7 mouse cellular contexts compared by ENCODE assay signal in genomic region chr1:40380111-40380510, GRCm38 (mm10). TPM values are rescaled to one million over a fixed set of nuclear protein-coding genes. Genes with fewer than 3 reads are reported as not detected.
A peak's percentile ranks its signal among the peaks of the same experiment; 100 is the strongest.
DNase-seq lines count a peak whose midpoint lies in the region; ATAC-seq and TF ChIP-seq lines count a peak whose summit lies in the region.

No protein-coding gene starts in this region.

- TF ChIP-seq EP300 in lung, postnatal 0 days (IDR thresholded peaks at IDR 0.05) = no peak

- no peaks in the 10 kb centered on the region for H3K9me3 ChIP-seq in neural tube, embryonic 15.5 days (replicated peaks)
- H3K9me3 ChIP-seq in embryonic facial prominence, embryonic 11.5 days (replicated peaks; ENCODE audit: control insufficient read depth, low read length) = no peaks in the 10 kb centered on the region
- H3K9me3 ChIP-seq in lung, postnatal 0 days (ENCODE audit: low read length) = no peaks in the 10 kb centered on the region

- no peak overlapping the region for H3K27ac ChIP-seq in neural tube, embryonic 15.5 days (replicated peaks)
- H3K27ac ChIP-seq in embryonic facial prominence, embryonic 11.5 days (replicated peaks; ENCODE audit: low read depth, low read length) = no peak overlapping the region
- H3K27ac ChIP-seq in lung, postnatal 0 days (ENCODE audit: low read length) = no peak overlapping the region
- H3K27ac ChIP-seq in spleen, adult 2 months (ENCODE audit: insufficient read depth, low read length) = no peak overlapping the region

- WGBS in neural tube, embryonic 15.5 days = 64% methylated on average over 6 of the region's 6 CpGs
- WGBS in embryonic facial prominence, embryonic 11.5 days = 58% methylated on average over 6 of the region's 6 CpGs
- 44% methylated on average over 6 of the region's 6 CpGs for WGBS in large intestine, adult 2 months
- WGBS in lung, postnatal 0 days = 42% methylated on average over 6 of the region's 6 CpGs
- WGBS in spleen, adult 2 months = 46% methylated on average over 6 of the region's 6 CpGs

- TF ChIP-seq POLR2A in spleen, adult 2 months (IDR thresholded peaks at IDR 0.05; ENCODE audit: low read depth, low read length) = no peak

- ATAC-seq in neural tube, embryonic 15.5 days (ENCODE audit: low FRiP score) = no peak
- no peak for ATAC-seq in embryonic facial prominence, embryonic 11.5 days (replicated peaks; ENCODE audit: insufficient number of reproducible peaks, low FRiP score, low TSS enrichment, low read depth)
- peak; percentile 26; the same call in 1 of the 2 replicates for ATAC-seq in lung, postnatal 0 days

- no peaks in the 10 kb centered on the region for H3K27me3 ChIP-seq in neural tube, embryonic 15.5 days (replicated peaks)
- H3K27me3 ChIP-seq in embryonic facial prominence, embryonic 11.5 days (ENCODE audit: control insufficient read depth, insufficient read depth, low read length) = no peaks in the 10 kb centered on the region
- H3K27me3 ChIP-seq in lung, postnatal 0 days (replicated peaks; ENCODE audit: insufficient read depth, low read length) = no peaks in the 10 kb centered on the region
- H3K27me3 ChIP-seq in spleen, adult 2 months (ENCODE audit: control insufficient read depth, insufficient read depth, low read length) = no peaks in the 10 kb centered on the region

- TF ChIP-seq CTCF in lung, postnatal 0 days (IDR thresholded peaks at IDR 0.05) = peak; percentile 80
- TF ChIP-seq CTCF in spleen, adult 2 months (IDR thresholded peaks at IDR 0.05; ENCODE audit: extremely low read depth, insufficient read depth, insufficient read length, insufficient replicate concordance) = peak; percentile 31; the same call in 1 of the 2 replicates

- H3K9ac ChIP-seq in neural tube, embryonic 15.5 days (replicated peaks) = no peak overlapping the region
- H3K9ac ChIP-seq in embryonic facial prominence, embryonic 11.5 days (replicated peaks; ENCODE audit: low read length) = no peak overlapping the region
- H3K9ac ChIP-seq in lung, postnatal 0 days (replicated peaks; ENCODE audit: low read depth) = no peak overlapping the region

- H3K4me2 ChIP-seq in neural tube, embryonic 15.5 days = no peak overlapping the region
- no peak overlapping the region for H3K4me2 ChIP-seq in embryonic facial prominence, embryonic 11.5 days (ENCODE audit: low read depth, low read length)
- H3K4me2 ChIP-seq in lung, postnatal 0 days (replicated peaks; ENCODE audit: low read depth, low read length) = no peak overlapping the region

- H3K4me1 ChIP-seq in neural tube, embryonic 15.5 days = no peaks in the 10 kb centered on the region
- H3K4me1 ChIP-seq in embryonic facial prominence, embryonic 11.5 days (ENCODE audit: control insufficient read depth, insufficient read depth, low read length) = no peaks in the 10 kb centered on the region; the same call in 1 of the 2 replicates
- 0 out of 2 replicates have a peak, but pooled peaks cover 5% of the 10 kb centered on the region for H3K4me1 ChIP-seq in lung, postnatal 0 days (ENCODE audit: insufficient read depth, low read depth, low read length)
- no peaks in the 10 kb centered on the region for H3K4me1 ChIP-seq in spleen, adult 2 months (ENCODE audit: control insufficient read depth, insufficient read depth, insufficient read length)

- H3K4me3 ChIP-seq in neural tube, embryonic 15.5 days (replicated peaks) = no peak overlapping the region
- no peak overlapping the region for H3K4me3 ChIP-seq in embryonic facial prominence, embryonic 11.5 days (ENCODE audit: low read depth, low read length)
- H3K4me3 ChIP-seq in lung, postnatal 0 days (ENCODE audit: low read depth, low read length) = no peak overlapping the region
- no peak overlapping the region for H3K4me3 ChIP-seq in spleen, adult 2 months (ENCODE audit: extremely low read depth, insufficient read depth, insufficient read length)

- DNase-seq in neural tube, embryonic 10.5 days (ENCODE audit: extremely low spot score, low spot score) = peak; percentile 34
- DNase-seq in adipocyte (ENCODE audit: low spot score) = peak; percentile 88
- DNase-seq in embryonic facial prominence, embryonic 11.5 days (ENCODE audit: low spot score) = peak; percentile 75
- DNase-seq in large intestine, adult 2 months (ENCODE audit: low read depth, low spot score) = peak; percentile 16
- DNase-seq in lung, postnatal 0 days (ENCODE audit: low spot score) = peak; percentile 77
- peak in 1 of 2 experiments; percentile 52 for DNase-seq in spleen, adult 2 months (ENCODE audit: low read depth in 1 of 2, low spot score in 2 of 2)

- H3K36me3 ChIP-seq in neural tube, embryonic 15.5 days = no peaks in the 10 kb centered on the region
- no peaks in the 10 kb centered on the region for H3K36me3 ChIP-seq in embryonic facial prominence, embryonic 11.5 days (replicated peaks; ENCODE audit: control insufficient read depth, insufficient read depth, low read depth, low read length)
- no peaks in the 10 kb centered on the region for H3K36me3 ChIP-seq in lung, postnatal 0 days (ENCODE audit: insufficient read depth, low read length)
- no peaks in the 10 kb centered on the region for H3K36me3 ChIP-seq in spleen, adult 2 months (ENCODE audit: control insufficient read depth, insufficient read depth, low read length)

RNA-seq across cellular contexts. Expression of gene Il1rl1, which starts 49.3 kb away (rescaled TPM):
- 0.04 and 0.63 TPM in 2 replicates for polyA plus RNA-seq in neural tube, embryonic 15.5 days (2015; fragmentation: Nextera tagmentation; extraction: Ambion mirVana)
- 0.20 TPM in 1 of 2 replicates, not detected in the other for polyA plus RNA-seq in embryonic facial prominence, embryonic 11.5 days (2014; fragmentation: Nextera tagmentation; extraction: Ambion mirVana)
- 2.1 and 4.7 TPM in 2 replicates for polyA plus RNA-seq in large intestine, adult 2 months (2012; rRNA removed)
- 0.39 and 0.44 TPM in 2 replicates for polyA plus RNA-seq in lung, postnatal 0 days (2015; fragmentation: Nextera tagmentation; extraction: Ambion mirVana)
- polyA plus RNA-seq in spleen, adult 2 months (2012; rRNA removed) = 0.69 and 0.89 TPM in 2 replicates

RNA-seq across cellular contexts. Expression of gene Il1rl2, which starts 55.7 kb away (rescaled TPM):
- 0.81 and 3.1 TPM in 2 replicates for polyA plus RNA-seq in neural tube, embryonic 15.5 days (2015; fragmentation: Nextera tagmentation; extraction: Ambion mirVana)
- 3.2 TPM in 2 replicates for polyA plus RNA-seq in embryonic facial prominence, embryonic 11.5 days (2014; fragmentation: Nextera tagmentation; extraction: Ambion mirVana)
- polyA plus RNA-seq in large intestine, adult 2 months (2012; rRNA removed) = 1.2 and 2.0 TPM in 2 replicates
- polyA plus RNA-seq in lung, postnatal 0 days (2015; fragmentation: Nextera tagmentation; extraction: Ambion mirVana) = 6.3 and 8.2 TPM in 2 replicates
- polyA plus RNA-seq in spleen, adult 2 months (2012; rRNA removed) = 1.3 and 1.9 TPM in 2 replicates
